Mouse (Mus musculus): ENCODE results near the gene Slfnl1. TPM values are rescaled to one million over a fixed set of nuclear protein-coding genes. Genes with fewer than 3 reads are reported as not detected.

Slfnl1 gene
- not detected in 2 replicates for polyA plus RNA-seq (2016; fragmentation: Nextera tagmentation; extraction: Ambion mirVana)

DNA sequence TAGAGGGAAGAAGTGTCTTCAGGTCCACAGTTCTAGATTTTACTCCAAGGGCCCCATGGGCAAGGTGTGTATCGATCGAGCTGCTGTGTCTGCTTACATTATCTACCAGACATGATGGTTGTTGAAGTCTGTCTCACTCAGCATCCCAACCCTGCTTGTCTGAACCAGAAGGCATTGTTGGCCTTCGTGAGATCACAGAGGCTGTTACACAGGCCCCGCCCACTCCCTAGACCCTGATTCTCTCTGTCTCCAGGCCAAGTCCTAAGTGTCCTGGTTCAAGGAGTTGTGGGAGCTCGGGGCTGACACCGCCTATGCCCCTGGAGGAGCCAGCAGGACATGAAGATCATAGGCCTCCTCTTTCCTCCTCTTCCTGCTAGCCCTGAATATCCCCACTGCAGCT lies at the start of gene Slfnl1:
Gene Slfnl1, plus strand, starts transcription at position 246 of the 400 bp plus-strand sequence.
- Histone ChIP-seq H3K27ac (replicated peaks) (no peak within 1 kb of the TSS), H3K27me3 (replicated peaks; ENCODE audit: low read depth, poor library complexity, severe bottlenecking) (no peaks in the 10 kb centered on the region), H3K4me1 (no peaks in the 10 kb centered on the region), H3K36me3 (replicated peaks) (peaks cover 66% of the 10 kb centered on the region), H3K9me3 (no peaks in the 10 kb centered on the region), H3K4me3 (no peak within 1 kb of the TSS)
- DNase-seq (ENCODE audit: low spot score): no peak
- 84% methylated on average over 6 of the region's 6 CpGs for WGBS

- Histone ChIP-seq H3K27ac (replicated peaks) (no peak overlapping the region), H3K27me3 (replicated peaks; ENCODE audit: low read depth, poor library complexity, severe bottlenecking) (no peaks in the 10 kb centered on the region), H3K4me3 (no peak overlapping the region), H3K4me1 (no peaks in the 10 kb centered on the region), H3K36me3 (replicated peaks) (peaks cover 27% of the 10 kb centered on the region), H3K9me3 (no peaks in the 10 kb centered on the region)
- WGBS: 81% methylated on average over 1 of the region's 1 CpGs
- DNase-seq (ENCODE audit: low spot score): no peak
Observed at GRCm38 (mm10) chr4:120487707-120488106, 44.3 kb upstream of the Slfnl1 start.

- DNase-seq (ENCODE audit: low spot score): no peak
- 80% methylated on average over 1 of the region's 1 CpGs for WGBS
Observed at GRCm38 (mm10) chr4:120506955-120507354, 25.1 kb upstream of the Slfnl1 start.

GRCm38 (mm10) chr4:120511203-120511602 lies 20.8 kb upstream of the Slfnl1 start:
- peaks cover 62% of the 10 kb centered on the region for H3K36me3 ChIP-seq (replicated peaks)

More at GRCm38 (mm10) chr4:120506955-120507354, 25.1 kb upstream of the Slfnl1 start:
- H3K9me3 ChIP-seq: 0 out of 2 replicates have a peak, but pooled peaks cover 5% of the 10 kb centered on the region
- H3K4me3 ChIP-seq: no peak overlapping the region
- H3K4me1 ChIP-seq: no peaks in the 10 kb centered on the region
- no peak overlapping the region for H3K27ac ChIP-seq (replicated peaks)
- peaks cover 61% of the 10 kb centered on the region for H3K36me3 ChIP-seq (replicated peaks)
- no peaks in the 10 kb centered on the region for H3K27me3 ChIP-seq (replicated peaks; ENCODE audit: low read depth, poor library complexity, severe bottlenecking)

DNA sequence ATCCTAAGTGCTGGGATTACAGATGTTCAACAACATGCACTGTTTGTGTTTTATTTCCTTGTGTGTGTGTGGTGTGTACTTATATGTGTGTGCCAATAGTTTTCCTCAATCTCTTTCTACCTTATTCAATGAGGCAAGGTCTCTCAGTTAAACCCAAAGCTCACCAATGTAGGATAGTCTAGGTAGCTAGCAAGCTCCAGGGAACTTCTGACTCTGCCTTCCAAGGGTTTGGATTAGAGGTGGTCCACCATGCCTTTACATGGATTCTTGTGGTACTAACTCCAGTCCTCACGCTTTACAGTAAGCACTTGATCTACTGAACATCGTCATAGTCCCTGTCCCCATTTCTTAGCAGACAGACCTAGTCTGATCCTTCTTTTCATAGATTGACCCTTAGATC lies 17.7 kb upstream of the Slfnl1 start:
- H3K4me1 ChIP-seq: no peaks in the 10 kb centered on the region
- no peak for DNase-seq (ENCODE audit: low spot score)
- H3K27ac ChIP-seq (replicated peaks): no peak overlapping the region
- H3K9me3 ChIP-seq: 0 out of 2 replicates have a peak, but pooled peaks cover 2% of the 10 kb centered on the region
- 93% methylated on average over 2 of the region's 2 CpGs for WGBS
- H3K4me3 ChIP-seq: no peak overlapping the region
- H3K36me3 ChIP-seq (replicated peaks): peaks cover 63% of the 10 kb centered on the region
- H3K27me3 ChIP-seq (replicated peaks; ENCODE audit: low read depth, poor library complexity, severe bottlenecking): no peaks in the 10 kb centered on the region

More at GRCm38 (mm10) chr4:120511203-120511602, 20.8 kb upstream of the Slfnl1 start:
- 94% methylated on average over 4 of the region's 4 CpGs for WGBS
- Histone ChIP-seq H3K9me3 (0 out of 2 replicates have a peak, but pooled peaks cover 5% of the 10 kb centered on the region), H3K4me3 (no peak overlapping the region), H3K4me1 (no peaks in the 10 kb centered on the region), H3K27me3 (replicated peaks; ENCODE audit: low read depth, poor library complexity, severe bottlenecking) (no peaks in the 10 kb centered on the region), H3K27ac (replicated peaks) (no peak overlapping the region)
- no peak for DNase-seq (ENCODE audit: low spot score)

DNA sequence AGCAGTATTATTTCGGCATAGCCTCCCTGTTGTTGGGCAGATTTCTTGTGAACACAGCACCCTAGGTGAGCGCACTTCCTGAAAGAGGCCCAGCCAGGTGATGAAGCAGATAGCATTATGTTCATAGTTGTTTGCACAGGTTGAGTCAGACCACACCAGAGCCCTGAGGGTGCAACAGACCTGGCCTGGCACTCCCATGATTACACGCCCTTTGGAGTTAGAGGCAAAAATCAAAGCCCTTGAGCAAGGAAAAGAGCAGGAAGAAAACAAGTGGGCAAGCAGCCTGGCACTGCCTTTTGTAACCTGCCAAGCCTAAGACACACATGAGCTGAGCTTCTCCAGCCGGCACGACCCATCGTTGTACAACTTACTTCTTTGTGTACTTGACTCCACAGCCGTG lies 15.5 kb upstream of the Slfnl1 start:
- Histone ChIP-seq H3K36me3 (replicated peaks) (peaks cover 61% of the 10 kb centered on the region), H3K27me3 (replicated peaks; ENCODE audit: low read depth, poor library complexity, severe bottlenecking) (no peaks in the 10 kb centered on the region), H3K4me3 (no peak overlapping the region), H3K9me3 (no peaks in the 10 kb centered on the region), H3K4me1 (no peaks in the 10 kb centered on the region), H3K27ac (replicated peaks) (no peak overlapping the region)
- WGBS: 93% methylated on average over 7 of the region's 7 CpGs
- DNase-seq (ENCODE audit: low spot score): no peak

DNA sequence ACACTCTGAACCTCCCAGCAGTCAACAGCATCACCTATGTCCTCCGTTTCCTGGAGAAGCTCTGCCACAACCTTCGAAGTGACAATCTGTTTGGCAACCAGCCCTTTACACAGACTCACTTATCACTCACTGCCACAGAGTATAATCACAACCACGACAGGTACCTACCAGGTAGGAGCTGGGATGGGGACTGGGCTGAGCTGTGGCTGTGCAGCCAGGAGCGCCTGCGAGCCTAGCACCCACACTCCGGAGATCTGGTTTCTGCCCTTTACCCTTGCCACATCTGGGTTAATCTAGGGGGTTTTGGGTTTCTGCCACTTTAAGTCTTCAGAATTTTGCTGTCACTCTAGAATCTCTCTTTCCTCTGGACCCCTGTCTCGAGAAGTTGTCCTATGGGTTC lies 15.1 kb upstream of the Slfnl1 start:
- no peak overlapping the region for H3K4me3 ChIP-seq
- no peak overlapping the region for H3K27ac ChIP-seq (replicated peaks)
- WGBS: 90% methylated on average over 7 of the region's 7 CpGs
- peaks cover 66% of the 10 kb centered on the region for H3K36me3 ChIP-seq (replicated peaks)
- no peaks in the 10 kb centered on the region for H3K27me3 ChIP-seq (replicated peaks; ENCODE audit: low read depth, poor library complexity, severe bottlenecking)
- H3K4me1 ChIP-seq: no peaks in the 10 kb centered on the region
- H3K9me3 ChIP-seq: no peaks in the 10 kb centered on the region
- no peak for DNase-seq (ENCODE audit: low spot score)

- 87% methylated on average over 4 of the region's 4 CpGs for WGBS
- Histone ChIP-seq H3K27ac (replicated peaks) (no peak overlapping the region), H3K36me3 (replicated peaks) (peaks cover 70% of the 10 kb centered on the region), H3K4me3 (no peak overlapping the region), H3K27me3 (replicated peaks; ENCODE audit: low read depth, poor library complexity, severe bottlenecking) (no peaks in the 10 kb centered on the region), H3K4me1 (no peaks in the 10 kb centered on the region), H3K9me3 (no peaks in the 10 kb centered on the region)
- DNase-seq (ENCODE audit: low spot score): no peak
Observed at GRCm38 (mm10) chr4:120517335-120517734, 14.7 kb upstream of the Slfnl1 start.

DNA sequence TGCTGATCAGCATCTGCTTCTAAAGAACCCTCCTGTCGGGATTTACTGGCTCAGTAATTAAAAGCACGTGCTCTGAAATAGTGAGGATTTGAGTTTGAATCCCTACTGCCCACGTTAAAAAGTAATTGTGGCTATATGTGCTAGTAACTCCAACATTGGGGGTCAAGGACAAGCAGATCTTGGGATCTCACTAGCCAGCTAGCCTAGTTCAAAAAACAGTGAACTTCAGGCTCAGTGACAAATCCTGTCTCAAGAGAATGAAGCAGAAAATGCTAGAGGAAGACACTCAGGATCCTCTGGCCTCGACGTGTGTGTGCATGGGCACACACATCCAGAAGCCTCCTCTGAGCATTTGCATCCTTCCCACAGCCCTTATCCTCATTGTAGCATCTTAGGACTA lies 10.3 kb upstream of the Slfnl1 start:
- WGBS: 70% methylated on average over 5 of the region's 5 CpGs

GRCm38 (mm10) chr4:120522351-120522750 lies 9.7 kb upstream of the Slfnl1 start:
- Histone ChIP-seq H3K9me3 (no peaks in the 10 kb centered on the region), H3K27me3 (replicated peaks; ENCODE audit: low read depth, poor library complexity, severe bottlenecking) (no peaks in the 10 kb centered on the region), H3K27ac (replicated peaks) (no peak overlapping the region), H3K4me1 (no peaks in the 10 kb centered on the region), H3K36me3 (replicated peaks) (peaks cover 92% of the 10 kb centered on the region), H3K4me3 (no peak overlapping the region)
- DNase-seq (ENCODE audit: low spot score): no peak
- WGBS: 88% methylated on average over 4 of the region's 4 CpGs

More for the DNA sequence above, 10.3 kb upstream of the Slfnl1 start:
- H3K9me3 ChIP-seq: no peaks in the 10 kb centered on the region
- H3K4me3 ChIP-seq: no peak overlapping the region
- H3K36me3 ChIP-seq (replicated peaks): peaks cover 96% of the 10 kb centered on the region
- no peaks in the 10 kb centered on the region for H3K27me3 ChIP-seq (replicated peaks; ENCODE audit: low read depth, poor library complexity, severe bottlenecking)
- H3K4me1 ChIP-seq: no peaks in the 10 kb centered on the region
- H3K27ac ChIP-seq (replicated peaks): no peak overlapping the region
- no peak for DNase-seq (ENCODE audit: low spot score)

DNA sequence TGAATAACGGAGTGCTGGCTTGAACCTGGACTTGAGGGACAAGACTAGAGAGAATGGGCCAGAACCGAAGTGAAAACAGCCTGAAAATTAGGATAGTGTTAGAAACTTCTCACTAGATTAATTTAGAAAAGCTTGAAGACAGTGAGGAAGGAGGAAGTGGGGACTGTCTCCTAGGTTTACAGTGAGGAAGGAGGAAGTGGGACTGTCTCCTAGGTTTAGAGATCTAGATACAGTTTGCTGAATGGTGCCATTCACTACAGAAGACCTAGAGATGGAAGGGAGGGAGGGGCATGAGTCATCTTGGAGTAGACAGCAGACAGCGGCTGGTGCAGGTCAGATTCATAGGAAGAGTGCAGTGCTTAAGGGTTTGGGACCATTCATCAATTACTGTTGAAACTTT lies 8.9 kb upstream of the Slfnl1 start:
- no peak overlapping the region for H3K27ac ChIP-seq (replicated peaks)
- H3K9me3 ChIP-seq: no peaks in the 10 kb centered on the region
- WGBS: 91% methylated on average over 3 of the region's 3 CpGs
- H3K27me3 ChIP-seq (replicated peaks; ENCODE audit: low read depth, poor library complexity, severe bottlenecking): no peaks in the 10 kb centered on the region
- DNase-seq (ENCODE audit: low spot score): no peak
- H3K4me1 ChIP-seq: no peaks in the 10 kb centered on the region
- peaks cover 91% of the 10 kb centered on the region for H3K36me3 ChIP-seq (replicated peaks)
- H3K4me3 ChIP-seq: no peak overlapping the region

GRCm38 (mm10) chr4:120528171-120528570 lies 3.9 kb upstream of the Slfnl1 start:
- Histone ChIP-seq H3K4me3 (no peak overlapping the region), H3K27ac (replicated peaks) (no peak overlapping the region), H3K4me1 (no peaks in the 10 kb centered on the region), H3K36me3 (replicated peaks) (peaks cover 90% of the 10 kb centered on the region), H3K27me3 (replicated peaks; ENCODE audit: low read depth, poor library complexity, severe bottlenecking) (no peaks in the 10 kb centered on the region), H3K9me3 (no peaks in the 10 kb centered on the region)
- WGBS: 84% methylated on average over 9 of the region's 9 CpGs
- DNase-seq (ENCODE audit: low spot score): no peak

DNA sequence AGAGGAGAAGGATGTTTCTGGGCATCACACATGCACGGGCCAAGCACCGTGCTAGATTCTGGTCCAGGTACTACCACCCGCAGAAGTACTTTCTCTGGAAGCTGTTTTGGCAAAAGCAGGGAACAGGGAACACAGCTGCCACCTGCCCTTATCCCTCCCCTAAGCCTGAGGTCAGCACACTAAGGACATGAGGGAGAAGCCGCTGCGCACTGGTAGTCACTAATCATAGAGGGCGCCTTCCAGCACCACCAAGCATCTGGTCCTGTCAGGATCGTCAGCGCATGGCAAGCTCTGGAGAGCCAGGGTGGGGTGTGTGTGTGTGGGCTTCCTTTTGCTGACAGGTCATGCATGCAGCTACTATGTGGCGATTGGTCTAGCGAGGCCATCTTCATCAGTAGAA lies 6.6 kb downstream of the Slfnl1 start:
- Histone ChIP-seq H3K27ac (replicated peaks) (no peak overlapping the region), H3K9me3 (no peaks in the 10 kb centered on the region), H3K4me1 (no peaks in the 10 kb centered on the region), H3K27me3 (replicated peaks; ENCODE audit: low read depth, poor library complexity, severe bottlenecking) (no peaks in the 10 kb centered on the region), H3K36me3 (replicated peaks) (peaks cover 69% of the 10 kb centered on the region), H3K4me3 (no peak overlapping the region)
- no peak for DNase-seq (ENCODE audit: low spot score)
- 93% methylated on average over 10 of the region's 10 CpGs for WGBS

All from embryonic facial prominence, embryonic 10.5 days (tissue).